Mouse (Mus musculus) cortical plate, adult 2 months (tissue): ENCODE measurements around the gene Dcaf11.

Experiments
- CTCF ChIP-seq: fragments of 200-500 bp; IDR thresholded peaks from 2 replicates; pipeline ENCODE4 v1.5.1; 2011; ENCODE audit warnings: mild to moderate bottlenecking, control low read depth, low read length; ENCODE audit not compliant: insufficient read depth; ENCODE audit errors: extremely low read depth
- POLR2A ChIP-seq: fragments of 200-500 bp; IDR thresholded peaks from 2 replicates; pipeline ENCODE4 v1.6.1; 2011; ENCODE audit warnings: mild to moderate bottlenecking, low read length, control low read depth; ENCODE audit not compliant: insufficient read depth; ENCODE audit errors: extremely low read depth

DNA sequence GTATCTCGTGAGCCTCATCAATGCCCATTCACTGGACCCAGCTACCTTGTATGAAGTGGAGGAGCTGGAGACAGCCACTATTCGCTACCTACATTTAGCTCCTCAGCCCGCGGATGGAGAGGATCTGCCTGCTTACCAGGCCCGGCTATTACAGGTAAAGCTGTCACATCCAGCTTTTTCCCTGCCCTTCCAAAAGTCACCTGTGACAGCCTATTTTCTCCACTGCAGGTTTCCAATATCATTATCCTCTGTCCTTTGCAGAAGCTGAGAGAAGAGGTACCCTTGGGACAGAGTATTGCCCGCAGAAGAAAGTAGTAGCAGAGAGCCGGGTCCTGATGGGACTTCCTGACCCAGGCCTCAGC lies 43.4 kb downstream of the Dcaf11 start, which contains the start of gene Irf9:
- TF ChIP-seq CTCF, result no peak
- TF ChIP-seq POLR2A, result no peak
